Mouse (Mus musculus) urinary bladder, adult 2 months (tissue): Measurements from ENCODE around the gene Gm49318. TPM values are rescaled to one million over a fixed set of nuclear protein-coding genes. Genes with fewer than 3 reads are reported as not detected.
A peak's percentile ranks its signal among the peaks of the same experiment; 100 is the strongest.

Experiments used
- DNase-seq: peaks from one replicate; pipeline ENCODE4 v3.0.0; 2022; ENCODE audit warnings: low spot score
- polyA plus RNA-seq: library from polyadenylated mRNA; depleted of rRNA; stranded (reverse); fragments of >200 nt; gene quantifications from 2 replicates; pipeline ENCODE4 v1.2.3, GENCODE M21; 2012

The Gm49318 gene
- polyA plus RNA-seq, 1 experiment = not detected

DNA sequence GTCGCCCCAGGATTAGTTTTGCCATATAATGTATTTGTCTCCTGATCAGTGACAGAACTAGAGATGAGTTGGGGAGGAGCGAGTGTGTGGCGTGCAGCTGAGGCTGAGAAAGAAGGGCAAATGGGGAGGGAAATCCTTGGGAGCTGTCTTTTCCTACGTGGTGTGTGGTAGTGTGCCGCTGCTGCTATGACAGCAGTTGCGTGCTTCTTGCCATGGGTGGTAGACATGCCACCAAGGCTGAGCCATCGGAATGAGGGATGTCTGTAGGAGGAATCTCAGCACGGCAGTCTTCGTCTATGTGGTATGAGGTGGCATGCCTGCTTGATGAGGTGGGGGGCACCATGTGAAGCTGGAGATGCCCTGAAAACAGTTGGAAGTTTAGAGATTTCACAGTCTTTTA, 40.7 kb downstream of the Gm49318 start:
- no peak for DNase-seq

DNA sequence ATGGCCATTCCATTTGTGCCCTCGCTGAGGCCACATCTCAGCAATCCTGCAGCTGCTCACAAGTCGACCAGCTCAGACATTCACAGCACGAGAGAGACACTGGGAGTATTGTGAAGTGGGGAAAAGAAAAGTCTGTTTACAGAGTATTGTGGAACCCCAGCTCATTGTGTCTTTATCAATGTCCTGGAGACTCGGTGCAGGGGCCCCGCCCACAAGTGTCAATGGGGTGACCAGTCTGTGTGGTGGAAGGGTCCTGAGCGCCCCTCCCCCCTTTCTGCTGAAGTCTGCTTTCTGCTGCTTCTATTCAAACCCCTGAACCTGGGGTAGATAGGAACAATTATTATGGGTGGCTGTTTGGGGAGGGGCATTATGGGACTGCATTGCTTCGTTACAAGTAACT, 42.6 kb downstream of the Gm49318 start:
- no peak for DNase-seq

DNA sequence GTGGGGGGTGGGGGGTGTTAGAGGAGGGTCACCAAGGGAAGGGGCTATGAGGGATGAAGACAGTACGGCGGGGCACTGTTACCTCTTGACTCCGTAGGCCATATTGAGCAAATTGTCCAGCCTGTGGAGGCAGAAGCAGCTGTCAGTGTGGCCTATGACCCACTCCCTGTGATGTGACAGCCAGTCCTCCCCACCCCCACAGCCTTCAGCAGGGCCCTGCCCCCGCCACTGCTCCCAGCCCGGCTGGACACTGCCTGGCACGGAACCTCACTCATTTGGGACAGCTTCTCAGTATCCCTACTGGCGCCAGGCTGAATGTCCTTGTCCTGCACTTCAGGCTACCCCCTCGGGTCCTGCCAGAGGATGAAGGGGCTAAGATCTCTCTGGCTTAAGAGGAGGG, 46.5 kb downstream of the Gm49318 start:
- DNase-seq = no peak

DNA sequence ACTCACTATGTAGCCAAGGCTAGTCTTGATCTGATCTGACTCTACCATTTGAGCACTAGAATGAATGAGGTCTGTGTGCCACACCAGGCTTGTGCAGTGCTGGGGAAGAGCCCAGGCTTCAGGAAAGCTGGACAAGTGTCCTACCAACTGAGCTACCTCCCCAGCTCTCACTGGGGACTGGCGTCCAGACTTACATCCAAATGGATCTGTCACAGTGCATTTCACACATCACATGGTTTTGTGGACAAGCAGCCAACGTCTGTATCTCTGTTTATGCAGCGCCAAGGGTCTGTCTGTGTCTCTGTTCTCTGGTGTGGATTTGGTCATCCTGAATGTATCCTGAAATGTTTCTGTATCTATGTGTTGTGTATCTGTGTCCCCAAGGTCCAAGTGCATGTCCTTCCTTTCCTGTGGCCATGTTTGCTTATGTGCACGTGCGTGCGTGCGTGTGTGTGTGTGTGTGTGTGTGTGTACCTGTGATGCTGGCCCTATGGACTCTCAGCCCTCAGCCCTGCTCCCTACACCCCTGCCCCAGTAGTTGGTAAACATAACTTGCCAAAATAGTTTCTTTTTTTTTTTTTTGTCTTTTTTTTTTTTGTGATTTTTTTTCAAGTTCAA, 53.7 kb downstream of the Gm49318 start:
- DNase-seq = no peak

DNA sequence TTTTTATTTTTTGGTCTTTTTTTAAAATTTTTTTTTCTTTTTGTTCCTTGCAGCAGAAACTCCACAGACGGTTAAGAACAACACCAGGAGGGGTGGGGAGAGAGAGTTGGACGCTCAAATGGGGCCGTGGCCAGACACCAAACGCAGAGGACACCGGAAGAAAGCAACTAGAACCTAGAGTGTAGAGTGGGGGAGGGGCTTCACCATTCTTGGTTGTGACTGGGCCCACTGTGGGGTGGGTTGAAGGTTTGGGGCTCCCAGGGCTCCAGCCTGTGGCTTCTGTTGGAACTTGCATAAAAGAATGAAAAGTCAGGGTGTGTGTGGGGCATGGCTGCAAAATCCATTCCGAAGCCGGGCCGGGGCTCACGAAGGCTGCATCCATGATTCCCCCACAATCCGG, 54.8 kb downstream of the Gm49318 start:
- DNase-seq = no peak

DNA sequence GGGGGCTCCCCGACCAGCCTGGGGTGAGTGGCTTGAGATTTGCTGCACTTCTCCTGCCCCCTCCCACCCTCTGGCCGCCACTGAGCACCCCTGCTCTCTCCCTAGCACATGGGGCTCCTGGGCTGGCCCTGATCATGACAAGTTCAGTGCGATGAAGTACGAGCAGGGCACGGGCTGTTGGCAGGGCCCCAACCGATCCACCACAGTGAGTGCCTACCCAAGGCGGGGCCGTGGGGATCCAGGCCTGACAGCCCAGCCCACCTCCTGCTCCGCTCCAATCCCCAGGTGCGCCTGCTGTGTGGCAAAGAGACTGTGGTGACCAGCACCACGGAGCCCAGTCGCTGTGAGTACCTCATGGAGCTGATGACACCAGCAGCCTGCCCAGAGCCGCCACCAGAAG, 58.3 kb downstream of the Gm49318 start:
- DNase-seq = no peak

DNA sequence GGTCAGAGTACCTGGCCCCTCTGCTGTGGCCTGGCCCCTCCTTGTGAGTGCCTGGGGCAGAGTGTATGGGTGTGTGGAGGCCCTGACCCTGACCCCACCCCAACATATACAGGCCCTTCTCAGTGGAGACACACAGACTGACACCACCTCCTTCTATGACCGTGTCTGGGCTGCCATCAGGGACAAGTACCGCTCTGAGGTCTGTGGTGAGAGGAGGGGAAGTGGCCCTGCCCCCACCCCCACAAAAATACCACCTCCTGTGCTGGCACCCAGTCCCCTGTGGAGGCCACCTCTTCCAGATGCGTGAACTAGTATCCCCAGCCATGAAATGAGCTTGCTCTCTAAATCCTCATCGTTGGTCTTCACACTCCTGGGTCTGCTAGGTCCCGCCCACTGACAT, 60.0 kb downstream of the Gm49318 start:
- no peak for DNase-seq

DNA sequence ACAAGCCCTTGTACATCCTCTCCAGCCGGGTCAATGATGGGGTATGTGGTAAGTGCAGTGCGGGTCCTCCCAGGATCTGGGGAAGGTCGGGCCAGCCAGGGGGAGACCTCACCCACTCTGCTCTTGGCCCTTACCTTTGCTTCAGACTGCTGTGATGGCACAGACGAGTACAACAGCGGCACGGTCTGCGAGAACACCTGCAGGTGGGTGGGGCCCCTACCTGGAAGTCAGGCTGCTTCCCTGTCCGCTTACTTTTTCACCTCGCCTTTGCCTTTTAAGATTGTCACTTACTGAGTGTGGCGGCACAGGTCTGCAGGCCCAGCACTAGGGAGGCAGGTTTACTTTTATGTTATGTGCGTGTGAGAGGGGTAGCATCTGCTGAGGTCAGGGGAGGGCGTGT, 66.5 kb downstream of the Gm49318 start:
- no peak for DNase-seq

DNA sequence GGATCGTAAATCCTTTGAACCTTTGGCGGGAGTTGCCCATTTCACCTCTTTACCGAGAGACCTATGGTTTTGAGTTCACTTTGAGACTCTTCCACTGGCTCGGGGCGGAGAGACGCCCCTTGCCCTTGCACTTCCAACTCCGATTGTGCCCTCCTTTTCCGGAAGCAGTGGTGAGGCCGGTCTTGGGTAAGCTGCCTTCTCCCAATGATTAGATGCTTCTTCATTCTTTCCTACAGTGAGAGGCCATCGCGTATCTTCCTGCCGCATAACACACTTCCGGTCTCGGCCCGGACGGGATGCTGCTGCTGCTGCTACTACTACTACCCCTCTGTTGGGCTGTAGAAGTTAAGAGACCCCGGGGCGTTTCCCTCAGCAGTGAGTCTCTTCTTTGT, 67.9 kb downstream of the Gm49318 start:
- DNase-seq = no peak

DNA sequence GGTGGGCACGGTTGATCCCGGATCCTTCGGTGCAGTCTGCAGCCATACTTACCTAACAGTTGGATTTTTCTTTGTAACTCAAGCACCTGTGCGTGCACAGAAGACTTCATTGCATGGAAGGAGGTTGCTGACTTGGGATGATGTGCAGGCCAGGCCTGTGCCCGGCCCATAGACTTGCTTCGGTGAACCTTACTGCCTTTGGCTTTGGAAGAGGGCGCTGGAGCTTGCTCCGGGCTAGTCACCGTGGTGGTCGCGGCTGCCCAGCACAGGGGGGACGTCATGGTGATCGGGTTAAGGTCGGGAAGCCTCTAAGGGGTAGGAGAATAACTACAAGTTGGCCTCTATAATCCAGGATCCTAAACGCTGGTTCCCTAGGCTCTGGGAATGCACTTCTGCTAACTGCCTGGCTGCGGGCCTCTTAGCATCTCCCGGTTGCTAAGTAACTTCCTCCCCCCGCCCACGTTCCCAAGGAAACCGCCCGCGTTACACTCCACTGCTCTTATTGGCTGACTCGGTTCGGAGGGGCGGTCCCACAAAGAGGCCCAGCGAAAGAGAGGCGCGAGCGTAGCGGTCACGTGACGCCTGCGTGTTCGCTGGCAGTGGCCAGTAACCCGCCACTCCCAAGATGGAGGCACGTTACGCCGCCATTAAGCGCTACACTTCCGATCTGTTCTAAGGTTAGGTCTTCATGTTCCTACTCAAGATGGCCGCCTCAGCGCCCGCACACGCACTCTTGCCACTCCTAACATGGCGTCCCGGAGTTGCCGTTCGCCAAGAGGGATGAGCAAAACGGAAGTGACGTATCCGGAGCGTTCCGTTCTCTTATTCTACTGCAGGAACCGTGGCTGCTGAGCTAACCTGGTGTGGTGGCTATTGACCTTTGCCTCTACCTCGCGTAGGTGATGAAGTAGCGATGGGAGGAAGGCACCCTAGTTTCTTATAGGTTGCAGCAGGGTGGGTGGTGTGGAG, 68.6 kb downstream of the Gm49318 start, which contains the start of the genes Ccdc151 and Prkcsh:
Gene Ccdc151 (minus strand): TSS at position 441 of the 969 bp plus-strand sequence.
Gene Prkcsh (plus strand): TSS at position 613 of the 969 bp plus-strand sequence.
- DNase-seq = peak; percentile 82

DNA sequence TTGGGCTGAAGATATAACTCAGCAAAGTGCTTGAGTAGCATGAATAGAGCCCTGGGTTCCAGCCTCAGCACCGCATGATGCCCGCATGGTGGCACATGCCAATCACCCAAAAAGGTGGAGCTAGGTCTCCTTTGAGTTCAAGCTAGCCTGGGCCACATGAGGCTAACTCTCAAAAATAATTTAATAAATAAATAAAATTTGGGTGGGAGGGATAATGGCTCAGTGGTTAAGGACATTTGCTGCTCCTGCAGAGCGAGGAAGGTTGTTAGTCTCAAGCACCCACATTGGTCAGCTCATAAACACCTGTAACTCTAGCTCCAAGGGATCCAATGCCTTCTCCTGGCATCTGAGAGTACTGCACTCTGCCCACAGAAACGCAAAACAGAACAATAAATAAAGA, 69.4 kb downstream of the Gm49318 start:
- DNase-seq = no peak

DNA sequence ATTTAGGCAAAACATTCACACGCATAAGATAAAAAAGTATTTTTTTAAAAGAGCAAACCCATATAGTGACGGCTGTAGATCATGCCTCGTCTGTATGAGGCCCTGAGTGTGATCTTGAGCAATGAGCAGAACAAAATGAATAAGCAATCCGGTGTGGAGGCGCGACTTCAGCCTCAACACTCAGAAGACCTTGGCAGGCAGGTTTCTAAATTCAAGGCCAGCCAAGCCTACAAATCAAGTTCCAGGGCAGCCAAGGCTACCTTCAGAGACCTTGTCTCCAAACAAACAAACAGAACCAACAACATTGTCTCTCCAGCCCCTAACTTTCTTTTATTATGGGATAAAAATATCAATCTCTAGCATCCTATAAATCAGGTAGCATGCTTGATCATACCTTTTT, 70.8 kb downstream of the Gm49318 start:
- DNase-seq = no peak

DNA sequence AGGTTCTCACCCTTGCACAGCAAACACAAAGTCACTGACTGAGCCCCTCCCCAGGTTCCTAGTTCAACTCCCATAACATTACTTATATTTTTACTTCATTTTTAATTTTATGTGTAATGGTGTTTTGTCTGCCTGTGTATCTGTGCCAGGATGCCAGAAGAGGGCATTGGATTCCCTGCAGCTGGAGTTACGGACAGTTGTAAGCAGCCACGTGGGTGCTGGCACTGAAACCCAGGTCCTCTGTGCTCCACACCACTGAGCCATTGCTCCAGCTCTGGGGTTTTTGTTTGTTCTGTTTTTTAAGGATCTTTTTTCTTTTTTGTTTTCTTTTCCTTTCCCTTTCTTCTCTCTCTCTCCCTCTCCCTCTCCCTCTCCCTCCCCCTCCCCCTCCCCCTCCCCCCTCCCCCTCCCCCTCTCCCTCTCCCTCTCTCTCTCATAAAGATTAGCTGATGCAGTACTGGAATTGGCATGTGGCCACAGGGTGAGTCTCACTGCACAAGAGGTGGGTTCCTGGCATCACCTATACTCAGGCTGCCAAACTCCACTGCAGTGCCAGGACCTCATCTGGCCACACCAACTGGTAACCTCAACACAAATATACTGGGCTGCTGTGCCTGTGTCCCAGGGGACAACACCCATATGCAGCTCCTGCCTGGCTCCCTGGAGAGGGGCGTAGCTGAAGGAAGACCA, 74.7 kb downstream of the Gm49318 start:
- DNase-seq = no peak

DNA sequence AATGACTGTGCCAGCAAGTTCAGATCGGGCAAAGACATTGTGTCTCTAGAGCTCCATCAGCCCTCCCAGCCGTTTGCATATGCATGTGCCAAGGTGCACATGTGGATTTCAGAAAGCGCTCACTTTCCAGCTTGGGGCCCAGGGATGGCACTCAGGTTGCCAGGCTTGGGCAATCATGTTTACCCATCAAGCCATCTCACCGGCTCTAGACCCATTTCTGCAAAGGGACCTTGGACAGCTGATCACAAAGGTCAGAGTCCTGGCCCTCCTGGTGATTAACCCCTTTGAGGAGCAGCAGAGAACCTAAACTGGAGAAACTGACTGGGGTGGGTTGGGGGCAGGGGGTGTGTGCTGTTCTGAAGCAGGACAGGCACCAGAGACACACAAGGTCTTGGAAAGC, 78.8 kb downstream of the Gm49318 start:
- DNase-seq = no peak

DNA sequence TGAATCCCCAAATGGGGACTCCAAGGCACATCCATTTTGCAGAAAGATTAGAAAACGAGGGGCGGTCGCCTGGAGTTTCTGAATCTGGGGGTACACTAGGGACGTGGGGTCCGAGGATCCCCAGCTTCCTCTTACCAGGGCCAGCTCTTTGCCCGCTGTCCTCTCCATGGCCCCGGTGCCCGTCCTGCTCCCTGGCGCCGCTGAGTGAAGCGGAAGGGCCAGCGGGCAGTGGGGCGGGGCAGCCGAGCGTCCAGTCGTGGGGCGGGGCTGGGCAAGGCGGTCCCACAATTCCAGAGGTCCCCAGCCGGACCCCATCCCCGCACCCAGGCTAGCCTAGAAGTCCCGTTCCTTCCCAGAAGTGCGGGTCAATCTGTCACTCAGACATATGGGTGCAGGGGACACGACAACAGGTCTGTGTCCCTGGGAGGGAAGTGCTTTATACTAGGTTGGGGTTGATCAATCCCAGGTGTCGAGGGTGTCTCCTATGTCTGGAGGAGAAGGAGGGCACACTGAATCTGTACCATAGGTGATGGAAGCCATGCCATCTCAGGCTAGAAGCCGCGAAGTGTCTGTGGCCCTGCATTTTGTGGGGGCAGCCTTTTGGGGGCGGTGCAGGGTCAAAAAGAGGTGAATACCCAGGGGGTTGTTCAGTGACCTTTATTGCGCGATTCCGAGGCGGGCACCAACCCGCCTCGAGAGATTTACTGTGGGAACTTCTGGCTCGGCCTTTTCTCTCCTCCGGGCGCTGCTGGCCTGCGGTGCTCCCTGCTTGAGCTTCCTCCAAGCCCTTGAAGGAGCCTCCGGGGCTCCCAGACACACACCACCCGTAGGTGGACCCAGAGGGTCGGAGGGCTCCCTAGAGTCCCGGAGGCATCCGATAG, 81.6 kb downstream of the Gm49318 start, which contains the start of gene Rgl3:
Gene Rgl3 (minus strand): TSS at position 217 of the 881 bp plus-strand sequence.
- DNase-seq = peak; percentile 59

DNA sequence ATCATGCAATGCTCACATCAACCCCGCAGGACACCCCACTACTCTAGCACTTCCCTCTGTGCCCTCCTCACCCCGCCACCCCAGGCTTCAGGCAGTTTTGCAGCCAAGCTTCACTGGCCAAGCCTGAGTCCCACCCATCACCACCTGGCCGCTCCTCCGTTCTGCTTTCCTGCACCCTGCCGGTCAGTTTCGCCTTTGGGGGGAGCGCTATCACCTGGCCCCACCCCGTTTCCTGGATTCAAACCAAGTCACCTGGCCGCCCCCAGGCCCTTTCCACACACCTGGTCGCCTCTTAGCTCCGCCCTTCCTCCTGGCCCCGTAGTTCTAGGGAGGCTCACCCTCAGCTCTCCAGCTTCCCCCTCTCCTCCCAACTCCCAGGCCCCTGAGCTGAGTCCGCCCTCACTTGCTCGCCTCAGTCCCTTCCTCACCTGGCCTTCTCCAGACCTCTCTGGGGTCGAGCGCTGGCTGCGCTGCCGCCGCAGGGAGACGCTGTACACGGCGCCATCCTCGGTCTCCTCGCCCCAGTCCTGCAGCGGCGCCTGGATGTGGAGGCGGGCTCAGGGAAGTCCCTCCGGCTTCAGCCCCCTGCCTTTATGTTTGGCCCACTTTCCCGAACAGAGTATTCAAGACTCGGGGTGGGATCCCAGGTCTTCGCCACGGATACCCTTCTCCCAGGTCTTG, 82.5 kb downstream of the Gm49318 start:
- peak; percentile 46 for DNase-seq

DNA sequence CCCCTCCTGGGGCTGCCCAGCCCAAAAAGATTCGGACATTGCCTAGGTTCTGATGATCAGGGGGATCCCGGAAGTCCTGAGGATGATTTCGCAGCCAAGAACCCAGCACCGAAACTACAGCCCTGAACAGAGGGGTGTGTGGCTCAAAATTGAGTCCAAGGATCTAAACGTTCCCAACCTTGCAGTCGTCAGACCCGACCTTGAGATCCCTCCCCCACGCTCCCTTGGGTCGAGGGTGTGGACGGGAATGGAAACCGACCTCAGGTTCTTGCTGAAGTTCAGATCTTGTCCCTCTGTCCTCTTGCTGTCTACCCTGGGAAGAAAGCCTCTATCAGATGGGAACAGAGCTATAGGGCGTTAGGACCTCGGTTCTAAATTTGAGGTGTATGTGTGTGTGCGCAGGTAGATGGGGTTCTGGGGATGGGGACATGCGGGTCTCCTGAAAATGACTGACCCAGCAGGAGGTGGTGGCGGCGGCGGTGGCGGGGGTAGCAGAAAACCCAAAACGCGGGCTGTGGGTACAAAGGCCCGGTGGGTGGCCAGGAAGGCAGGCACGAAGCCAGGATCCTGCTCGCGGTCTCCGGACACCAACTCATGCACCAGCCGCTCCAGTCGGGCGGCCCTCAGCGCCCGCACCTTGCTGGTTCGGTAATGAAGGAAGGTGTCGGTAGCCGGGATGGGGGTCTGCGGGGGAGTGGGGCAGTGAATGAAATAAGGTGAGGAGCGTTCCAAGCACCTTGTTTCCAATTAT, 83.3 kb downstream of the Gm49318 start:
- DNase-seq = no peak
